Comparison of ENCODE assay signal across 8 mouse cellular contexts in genomic region chr4:22477711-22478230, GRCm38 (mm10). TPM values are rescaled to one million over a fixed set of nuclear protein-coding genes. Genes with fewer than 3 reads are reported as not detected.
DNase-seq lines count a peak whose midpoint lies in the region; ATAC-seq lines count a peak whose summit lies in the region.

No protein-coding gene starts in this region.

- no peak overlapping the region for H3K27ac ChIP-seq in heart, embryonic 12.5 days (ENCODE audit: poor library complexity, severe bottlenecking)
- H3K27ac ChIP-seq in limb, embryonic 11.5 days (replicated peaks; ENCODE audit: low read depth, low read length): no peak overlapping the region
- H3K27ac ChIP-seq in stomach, embryonic 15.5 days: no peak overlapping the region

- H3K36me3 ChIP-seq in heart, embryonic 12.5 days: no peaks in the 10 kb centered on the region
- no peaks in the 10 kb centered on the region for H3K36me3 ChIP-seq in limb, embryonic 11.5 days (ENCODE audit: control insufficient read depth, insufficient read depth, low read length)
- H3K36me3 ChIP-seq in stomach, embryonic 15.5 days: no peaks in the 10 kb centered on the region

- H3K9me3 ChIP-seq in heart, embryonic 12.5 days (replicated peaks): no peaks in the 10 kb centered on the region
- H3K9me3 ChIP-seq in limb, embryonic 11.5 days (ENCODE audit: control insufficient read depth, low read length): no peaks in the 10 kb centered on the region
- no peaks in the 10 kb centered on the region for H3K9me3 ChIP-seq in stomach, embryonic 15.5 days

- WGBS in heart, embryonic 12.5 days: 1% methylated on average over 18 of the region's 28 CpGs
- WGBS in limb, embryonic 11.5 days: under 1% methylated on average over 20 of the region's 28 CpGs
- under 1% methylated on average over 21 of the region's 28 CpGs for WGBS in stomach, embryonic 15.5 days

- peak overlapping the region; percentile 48 for H3K4me3 ChIP-seq in heart, embryonic 12.5 days
- H3K4me3 ChIP-seq in limb, embryonic 11.5 days (ENCODE audit: low read depth, low read length): peak overlapping the region; percentile 39
- H3K4me3 ChIP-seq in stomach, embryonic 15.5 days (replicated peaks): peak overlapping the region; percentile 22

- H3K4me1 ChIP-seq in heart, embryonic 12.5 days (replicated peaks): peaks cover 15% of the 10 kb centered on the region; the same call in 1 of the 2 replicates
- H3K4me1 ChIP-seq in limb, embryonic 11.5 days (ENCODE audit: control insufficient read depth, insufficient read depth, low read length): 0 out of 2 replicates have a peak, but pooled peaks cover 5% of the 10 kb centered on the region
- H3K4me1 ChIP-seq in stomach, embryonic 15.5 days: no peaks in the 10 kb centered on the region; the same call in 1 of the 2 replicates

- peaks cover 74% of the 10 kb centered on the region for H3K27me3 ChIP-seq in heart, embryonic 12.5 days (replicated peaks)
- H3K27me3 ChIP-seq in limb, embryonic 11.5 days (ENCODE audit: control insufficient read depth, insufficient read depth, low read length): peaks cover 44% of the 10 kb centered on the region
- peaks cover 65% of the 10 kb centered on the region for H3K27me3 ChIP-seq in stomach, embryonic 15.5 days (replicated peaks)

- no peak for DNase-seq in heart, adult 9 months (ENCODE audit: low spot score in 2 of 2)
- peak; percentile 41 for DNase-seq in testis, postnatal 10 days (ENCODE audit: low spot score)
- no peak for DNase-seq in testis, postnatal 14 days (ENCODE audit: low spot score)
- peak; percentile 59 for DNase-seq in limb, embryonic 11.5 days (ENCODE audit: low spot score)
- DNase-seq in urinary bladder, postnatal 14 days (ENCODE audit: low spot score): no peak
- DNase-seq in thymus, postnatal 4 days: no peak

- H3K9ac ChIP-seq in heart, embryonic 12.5 days: 0 out of 2 replicates have a peak overlapping the region, but pooled peaks have one; percentile 46
- H3K9ac ChIP-seq in limb, embryonic 11.5 days (ENCODE audit: low read length): no peak overlapping the region
- no peak overlapping the region for H3K9ac ChIP-seq in stomach, embryonic 15.5 days

- peak overlapping the region; percentile 85 for H3K4me2 ChIP-seq in heart, embryonic 12.5 days
- H3K4me2 ChIP-seq in limb, embryonic 11.5 days (ENCODE audit: low read depth, severe bottlenecking): peak overlapping the region; percentile 74
- peak overlapping the region; percentile 52 for H3K4me2 ChIP-seq in stomach, embryonic 15.5 days

- ATAC-seq in heart, embryonic 12.5 days (ENCODE audit: insufficient number of reproducible peaks, low FRiP score): peak; percentile 25; the same call in 1 of the 2 replicates
- no peak for ATAC-seq in limb, embryonic 11.5 days (ENCODE audit: insufficient number of reproducible peaks, low FRiP score, low TSS enrichment, low read depth)
- no peak for ATAC-seq in stomach, embryonic 15.5 days (ENCODE audit: insufficient read depth, low FRiP score, low read depth)

RNA-seq across cellular contexts. Expression of gene Pou3f2, which starts 10.4 kb away (rescaled TPM):
- polyA plus RNA-seq in heart, embryonic 12.5 days (2016; fragmentation: Nextera tagmentation; extraction: Ambion mirVana): 0.18 TPM in 1 of 2 replicates, not detected in the other
- 0.16 and 0.18 TPM in 2 replicates for polyA plus RNA-seq in limb, embryonic 11.5 days (2014; fragmentation: Nextera tagmentation; extraction: Ambion mirVana)
- polyA plus RNA-seq in stomach, embryonic 15.5 days (2015; fragmentation: Nextera tagmentation; extraction: Ambion mirVana): 0.03 and 0.12 TPM in 2 replicates

Comparison
In these comparisons a context has a peak if more than half of its experiments do, and no peak if none do; other contexts are left out.
1. DNase-seq: peak in testis, postnatal 10 days (single experiment) and limb, embryonic 11.5 days (single experiment); none in heart, adult 9 months (0 of 2), testis, postnatal 14 days (single experiment), urinary bladder, postnatal 14 days (single experiment) and thymus, postnatal 4 days (single experiment).
2. Peak in every context shown above with its lines, with median percentiles within 50 percentile points of each other: H3K4me2 ChIP-seq and H3K4me3 ChIP-seq.